24 mouse cellular contexts compared by ENCODE assay signal in the genomic region with DNA sequence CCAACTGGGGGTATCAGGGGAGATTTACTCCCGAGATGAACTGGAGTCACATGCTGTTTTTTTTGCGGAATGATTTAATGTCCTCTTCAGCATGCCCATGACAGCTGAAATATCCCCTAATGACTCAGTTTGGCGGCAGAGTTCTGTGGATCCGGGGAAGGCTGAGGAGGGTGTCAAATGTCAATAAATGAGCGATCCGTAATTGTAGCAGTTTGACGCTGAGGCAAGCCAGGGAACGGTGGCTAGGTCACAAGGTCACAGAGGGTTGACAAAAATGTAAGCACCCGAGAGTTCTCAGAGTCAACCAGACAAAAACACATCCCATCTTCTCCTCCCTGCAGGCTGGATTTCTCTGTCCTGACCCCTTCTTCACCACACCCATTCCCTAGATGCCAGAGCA.
DNase-seq lines count a peak whose midpoint lies in the region; ATAC-seq lines count a peak whose summit lies in the region.
"Had no signal": no experiment of that assay in that cellular context is flagged by ENCODE, and none has a peak within 500 bp of the region (broad histone marks: within the 10 kb centered on the region; RNA-seq: fewer than 3 reads in every experiment).

No protein-coding gene starts in this region.

- DNase-seq in adrenal gland, postnatal 14 days: peak; percentile 26
- no peak for DNase-seq in adrenal gland, postnatal 36 days
- DNase-seq in kidney, adult 18-20 months: no peak
- peak; percentile 44 for DNase-seq in embryonic facial prominence, embryonic 14.5 days (ENCODE audit: low spot score)
- DNase-seq in yolk sac, embryonic 10.5 days (ENCODE audit: low spot score): peak; percentile 43
- no peak for DNase-seq in gastrocnemius, adult 8-10 months (ENCODE audit: low spot score in 2 of 2)
- DNase-seq: adrenal gland, adult 2 months; cerebellum, adult 11 months; cerebellum, postnatal 25 days; heart, postnatal 36 days; lung, postnatal 14 days; right cerebral cortex, postnatal 25 days had no signal

- H3K4me2 ChIP-seq in kidney, embryonic 16.5 days (replicated peaks; ENCODE audit: low read depth, low read length): peak overlapping the region; percentile 5; the same call in 1 of the 2 replicates
- H3K4me2 ChIP-seq in embryonic facial prominence, embryonic 14.5 days (ENCODE audit: low read depth, low read length): no peak overlapping the region
- H3K4me2 ChIP-seq: embryonic facial prominence, embryonic 15.5 days; heart, embryonic 13.5 days; limb, embryonic 12.5 days; liver, embryonic 15.5 days; neural tube, embryonic 12.5 days had no signal

- no peak overlapping the region for H3K27ac ChIP-seq in kidney, embryonic 16.5 days (ENCODE audit: low read length)
- H3K27ac ChIP-seq in embryonic facial prominence, embryonic 14.5 days (replicated peaks; ENCODE audit: low read depth, low read length): no peak overlapping the region
- H3K27ac ChIP-seq: embryonic facial prominence, embryonic 15.5 days; heart, embryonic 13.5 days; limb, embryonic 12.5 days; liver, embryonic 15.5 days; neural tube, embryonic 12.5 days; stomach, postnatal 0 days had no signal

- no peaks in the 10 kb centered on the region for H3K36me3 ChIP-seq in kidney, embryonic 16.5 days (ENCODE audit: insufficient read depth, low read length)
- no peaks in the 10 kb centered on the region for H3K36me3 ChIP-seq in embryonic facial prominence, embryonic 14.5 days (ENCODE audit: control insufficient read depth, insufficient read depth, low read length)
- H3K36me3 ChIP-seq: embryonic facial prominence, embryonic 15.5 days; G1E; heart, embryonic 13.5 days; limb, embryonic 12.5 days; liver, embryonic 15.5 days; neural tube, embryonic 12.5 days had no signal

- H3K9ac ChIP-seq in kidney, embryonic 16.5 days (replicated peaks; ENCODE audit: low read length): no peak overlapping the region
- H3K9ac ChIP-seq in embryonic facial prominence, embryonic 14.5 days (ENCODE audit: low read depth, low read length): no peak overlapping the region
- H3K9ac ChIP-seq: embryonic facial prominence, embryonic 15.5 days; heart, embryonic 13.5 days; limb, embryonic 12.5 days; liver, embryonic 15.5 days; neural tube, embryonic 12.5 days had no signal

- no peaks in the 10 kb centered on the region for H3K9me3 ChIP-seq in kidney, embryonic 16.5 days (ENCODE audit: low read length)
- no peaks in the 10 kb centered on the region for H3K9me3 ChIP-seq in embryonic facial prominence, embryonic 14.5 days (ENCODE audit: control insufficient read depth, low read length)
- H3K9me3 ChIP-seq: embryonic facial prominence, embryonic 15.5 days; heart, embryonic 13.5 days; limb, embryonic 12.5 days; liver, embryonic 15.5 days; neural tube, embryonic 12.5 days had no signal

- no peaks in the 10 kb centered on the region for H3K27me3 ChIP-seq in kidney, embryonic 16.5 days (ENCODE audit: insufficient read depth, low read length)
- 0 out of 2 replicates have a peak, but pooled peaks cover 4% of the 10 kb centered on the region for H3K27me3 ChIP-seq in embryonic facial prominence, embryonic 14.5 days (replicated peaks; ENCODE audit: control insufficient read depth, insufficient read depth, low read length)
- H3K27me3 ChIP-seq: embryonic facial prominence, embryonic 15.5 days; liver, embryonic 15.5 days; megakaryocyte, embryonic 14.5 days; neural tube, embryonic 12.5 days had no signal

- no peak overlapping the region for H3K4me3 ChIP-seq in kidney, embryonic 16.5 days (ENCODE audit: low read length)
- H3K4me3 ChIP-seq in embryonic facial prominence, embryonic 14.5 days (ENCODE audit: low read depth, low read length): no peak overlapping the region
- H3K4me3 ChIP-seq: embryonic facial prominence, embryonic 15.5 days; heart, embryonic 13.5 days; limb, embryonic 12.5 days; liver, embryonic 15.5 days; megakaryocyte, embryonic 14.5 days; neural tube, embryonic 12.5 days had no signal

- 5% methylated on average over 9 of the region's 9 CpGs for WGBS in kidney, embryonic 16.5 days
- WGBS in embryonic facial prominence, embryonic 14.5 days: 8% methylated on average over 9 of the region's 9 CpGs

- H3K4me1 ChIP-seq in kidney, embryonic 16.5 days (ENCODE audit: insufficient read depth, low read length): peaks cover 20% of the 10 kb centered on the region
- H3K4me1 ChIP-seq in embryonic facial prominence, embryonic 14.5 days (ENCODE audit: control insufficient read depth, insufficient read depth, low read length): peaks cover 12% of the 10 kb centered on the region
- H3K4me1 ChIP-seq: liver, embryonic 15.5 days; megakaryocyte, embryonic 14.5 days had no signal

- ATAC-seq in kidney, embryonic 16.5 days (ENCODE audit: low FRiP score, low TSS enrichment): peak; percentile 46; the same call in 1 of the 2 replicates
- 0 out of 2 replicates have a peak, but pooled peaks have one; percentile 26 for ATAC-seq in embryonic facial prominence, embryonic 14.5 days (ENCODE audit: low read depth)
- no peak for ATAC-seq in granulocyte monocyte progenitor cell, adult 5-6 weeks (replicated peaks; ENCODE audit: poor library complexity, severe bottlenecking)
- ATAC-seq: CD4-positive, CD25-positive, alpha-beta regulatory T cell, adult 4 months; inflammation-experienced regulatory T-cells, adult 6 months had no signal

Comparison
In these comparisons a context has a peak if more than half of its experiments do, and no peak if none do; other contexts are left out.
1. DNase-seq: peak in adrenal gland, postnatal 14 days (single experiment), embryonic facial prominence, embryonic 14.5 days (single experiment) and yolk sac, embryonic 10.5 days (single experiment); none in adrenal gland, postnatal 36 days (0 of 2), kidney, adult 18-20 months (single experiment) and gastrocnemius, adult 8-10 months (0 of 2).